Mouse (Mus musculus) thymus, adult 2 months (tissue): ENCODE measurements around the gene Prkce.

Source experiments
- CTCF ChIP-seq: fragments of 200-500 bp; IDR thresholded peaks from 2 replicates; pipeline ENCODE4 v1.5.1; 2012; ENCODE audit warnings: mild to moderate bottlenecking, control low read depth, low read length, moderate library complexity, borderline replicate concordance; ENCODE audit not compliant: control insufficient read depth, poor library complexity, insufficient read depth; ENCODE audit errors: extremely low read depth
- POLR2A ChIP-seq: fragments of 200-500 bp; IDR thresholded peaks from 2 replicates; pipeline ENCODE4 v1.6.1; 2012; ENCODE audit warnings: mild to moderate bottlenecking, low read length, control low read depth, moderate library complexity; ENCODE audit not compliant: control insufficient read depth, poor library complexity, insufficient read depth; ENCODE audit errors: extremely low read depth

GRCm38 (mm10) chr17:86322840-86323239 lies 155.3 kb downstream of the Prkce start:
- TF ChIP-seq POLR2A = no peak
- no peak for TF ChIP-seq CTCF
